21 mouse cellular contexts compared by ENCODE assay signal in the genomic region with DNA sequence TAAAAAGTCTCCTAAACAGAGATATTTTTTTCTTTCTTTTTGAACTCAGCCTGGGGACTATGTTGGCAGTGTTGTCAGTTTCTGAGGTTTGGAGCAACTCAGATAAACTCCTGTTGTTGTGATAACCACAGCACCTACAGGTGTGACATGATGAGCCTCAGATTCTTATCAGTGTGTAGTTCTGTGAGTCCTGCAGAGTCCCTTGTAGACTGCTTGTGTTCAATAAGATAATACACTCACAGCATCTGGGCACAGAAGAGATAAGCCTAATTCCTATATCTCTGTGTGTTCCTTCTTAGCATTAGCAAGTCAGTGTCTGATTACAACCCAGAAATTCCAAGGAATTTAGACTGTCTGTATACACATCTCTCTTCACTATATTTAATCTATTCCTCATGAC.
A peak's percentile ranks its signal among the peaks of the same experiment; 100 is the strongest.
DNase-seq lines count a peak whose midpoint lies in the region; ATAC-seq and TF ChIP-seq lines count a peak whose summit lies in the region.
"Had no signal": no experiment of that assay in that cellular context is flagged by ENCODE, and none has a peak within 500 bp of the region (broad histone marks: within the 10 kb centered on the region; RNA-seq: fewer than 3 reads in every experiment).

No protein-coding gene starts in this region.

- H3K9me3 ChIP-seq in lung, embryonic 14.5 days (ENCODE audit: low read depth, low read length): no peaks in the 10 kb centered on the region
- H3K9me3 ChIP-seq in liver, embryonic 14.5 days (ENCODE audit: control insufficient read depth, low read length): no peaks in the 10 kb centered on the region
- no peaks in the 10 kb centered on the region for H3K9me3 ChIP-seq in midbrain, embryonic 14.5 days (ENCODE audit: control insufficient read depth, low read length)
- H3K9me3 ChIP-seq: embryonic facial prominence, embryonic 15.5 days; forebrain, embryonic 10.5 days; heart, embryonic 10.5 days; hindbrain, embryonic 12.5 days had no signal

- TF ChIP-seq CTCF in lung, embryonic 14.5 days (IDR thresholded peaks at IDR 0.05; ENCODE audit: low read depth): no peak
- no peak for TF ChIP-seq CTCF in lung, adult 2 months (IDR thresholded peaks at IDR 0.05; ENCODE audit: insufficient read depth, low read length)
- TF ChIP-seq CTCF in liver, embryonic 14.5 days (IDR thresholded peaks at IDR 0.05; ENCODE audit: low read depth): no peak

- no peak overlapping the region for H3K4me3 ChIP-seq in lung, embryonic 14.5 days (ENCODE audit: low read depth, low read length)
- no peak overlapping the region for H3K4me3 ChIP-seq in lung, adult 2 months (replicated peaks; ENCODE audit: extremely low read depth, low read depth, low read length)
- no peak overlapping the region for H3K4me3 ChIP-seq in liver, embryonic 14.5 days (ENCODE audit: insufficient read depth in 1 of 2, low read depth in 2 of 2, low read length in 2 of 2)
- H3K4me3 ChIP-seq in midbrain, embryonic 14.5 days (replicated peaks; ENCODE audit: low read depth, low read length): no peak overlapping the region
- H3K4me3 ChIP-seq: embryonic facial prominence, embryonic 15.5 days; erythroblast, embryonic 14.5 days; forebrain, embryonic 10.5 days; heart, embryonic 10.5 days; hindbrain, embryonic 12.5 days had no signal

- H3K27me3 ChIP-seq in lung, embryonic 14.5 days (ENCODE audit: insufficient read depth, low read length): no peaks in the 10 kb centered on the region
- no peaks in the 10 kb centered on the region for H3K27me3 ChIP-seq in liver, embryonic 14.5 days (ENCODE audit: control insufficient read depth, insufficient read depth, low read length)
- no peaks in the 10 kb centered on the region for H3K27me3 ChIP-seq in midbrain, embryonic 14.5 days (ENCODE audit: control insufficient read depth, insufficient read depth, low read length)
- H3K27me3 ChIP-seq: embryonic facial prominence, embryonic 15.5 days; hindbrain, embryonic 12.5 days had no signal

- H3K27ac ChIP-seq in lung, embryonic 14.5 days (ENCODE audit: low read depth): no peak overlapping the region
- no peak overlapping the region for H3K27ac ChIP-seq in liver, embryonic 14.5 days
- H3K27ac ChIP-seq in midbrain, embryonic 14.5 days (replicated peaks; ENCODE audit: low read depth, low read length): no peak overlapping the region
- H3K27ac ChIP-seq: embryonic facial prominence, embryonic 15.5 days; forebrain, embryonic 10.5 days; heart, embryonic 10.5 days; hindbrain, embryonic 12.5 days had no signal

- no peak overlapping the region for H3K4me2 ChIP-seq in lung, embryonic 14.5 days
- no peak overlapping the region for H3K4me2 ChIP-seq in liver, embryonic 14.5 days (ENCODE audit: low read depth)
- H3K4me2 ChIP-seq in midbrain, embryonic 14.5 days (ENCODE audit: low read length): no peak overlapping the region
- H3K4me2 ChIP-seq: embryonic facial prominence, embryonic 15.5 days; hindbrain, embryonic 12.5 days had no signal

- ATAC-seq in lung, embryonic 14.5 days (ENCODE audit: insufficient read depth): no peak; the same call in 1 of the 2 replicates
- ATAC-seq in liver, embryonic 14.5 days (ENCODE audit: insufficient read depth): peak; percentile 81
- ATAC-seq in megakaryocyte progenitor cell, adult 5-6 weeks (replicated peaks; ENCODE audit: poor library complexity): 0 out of 2 replicates have a peak, but pooled peaks have one; percentile 11
- no peak for ATAC-seq in midbrain, embryonic 14.5 days (ENCODE audit: low FRiP score, low TSS enrichment)
- ATAC-seq: forebrain, embryonic 14.5 days had no signal

- H3K36me3 ChIP-seq in lung, embryonic 14.5 days (ENCODE audit: insufficient read depth): no peaks in the 10 kb centered on the region
- H3K36me3 ChIP-seq in liver, embryonic 14.5 days (replicated peaks; ENCODE audit: control insufficient read depth, insufficient read depth, low read depth): no peaks in the 10 kb centered on the region
- no peaks in the 10 kb centered on the region for H3K36me3 ChIP-seq in midbrain, embryonic 14.5 days (ENCODE audit: control insufficient read depth, insufficient read depth, low read length)
- H3K36me3 ChIP-seq: embryonic facial prominence, embryonic 15.5 days; forebrain, embryonic 10.5 days; heart, embryonic 10.5 days; hindbrain, embryonic 12.5 days had no signal

- TF ChIP-seq EP300 in liver, embryonic 14.5 days (IDR thresholded peaks at IDR 0.05; ENCODE audit: low read depth): peak; percentile 51

- no peaks in the 10 kb centered on the region for H3K4me1 ChIP-seq in lung, embryonic 14.5 days (ENCODE audit: insufficient read depth)
- H3K4me1 ChIP-seq in lung, adult 2 months (ENCODE audit: control insufficient read depth, insufficient read depth, low read length): no peaks in the 10 kb centered on the region
- H3K4me1 ChIP-seq in liver, embryonic 14.5 days (replicated peaks; ENCODE audit: control insufficient read depth in 2 of 2, insufficient read depth in 2 of 2, low read length in 1 of 2): peaks cover 0 to 3% of the 10 kb centered on the region in 2 experiments; a peak in 2 of 4 replicates
- no peaks in the 10 kb centered on the region for H3K4me1 ChIP-seq in midbrain, embryonic 14.5 days (ENCODE audit: control insufficient read depth, insufficient read depth, low read length)
- H3K4me1 ChIP-seq: embryonic facial prominence, embryonic 15.5 days; forebrain, embryonic 10.5 days; heart, embryonic 10.5 days; hindbrain, embryonic 12.5 days had no signal

- DNase-seq in lung, embryonic 14.5 days: peak; percentile 2
- DNase-seq in lung, adult 2 months: no peak
- peak in 1 of 3 experiments; percentile 9 for DNase-seq in liver, embryonic 14.5 days (ENCODE audit: low read depth in 3 of 3, low spot score in 3 of 3)
- no peak for DNase-seq in retina, postnatal 1 day
- DNase-seq in cerebellum, adult 11 months: no peak
- DNase-seq in midbrain, embryonic 14.5 days: no peak
- DNase-seq: adrenal gland, adult 2 months; adrenal gland, postnatal 25 days; cerebellum, adult 8-10 months; cerebellum, postnatal 14 days; embryo, embryonic 11 days; heart, adult 18-20 months; heart, postnatal 10 days; heart, postnatal 4 days had no signal

- no peak overlapping the region for H3K9ac ChIP-seq in lung, embryonic 14.5 days
- H3K9ac ChIP-seq in liver, embryonic 14.5 days (replicated peaks): no peak overlapping the region
- no peak overlapping the region for H3K9ac ChIP-seq in midbrain, embryonic 14.5 days (replicated peaks; ENCODE audit: low read length)
- H3K9ac ChIP-seq: embryonic facial prominence, embryonic 15.5 days; hindbrain, embryonic 12.5 days had no signal

- no peak for TF ChIP-seq POLR2A in lung, adult 2 months (IDR thresholded peaks at IDR 0.05; ENCODE audit: borderline replicate concordance, extremely low read depth, low read depth, low read length)

Comparison
In these comparisons a context has a peak if more than half of its experiments do, and no peak if none do; other contexts are left out.
1. ATAC-seq: peak in liver, embryonic 14.5 days (single experiment) and megakaryocyte progenitor cell, adult 5-6 weeks (single experiment); none in lung, embryonic 14.5 days (single experiment) and midbrain, embryonic 14.5 days (single experiment).